Mouse (Mus musculus) megakaryocyte-erythroid progenitor cell, adult 5-6 weeks (primary cell): ENCODE data around the gene Brsk1. TPM values are rescaled to one million over a fixed set of nuclear protein-coding genes. Genes with fewer than 3 reads are reported as not detected.

Source experiments
- ATAC-seq: replicated peaks from 2 replicates; pipeline ENCODE4 v1.8.0; 2016; ENCODE audit warnings: mild to moderate bottlenecking, inconsistent platforms; ENCODE audit not compliant: severe bottlenecking, poor library complexity, low FRiP score, low TSS enrichment
- total RNA-seq, 2 experiments: library from RNA; stranded (forward) in 1 of 2; stranded (reverse) in 1 of 2; fragments of 200-1000, 215-1000 nt in 1 of 2; fragments of >200 nt in 1 of 2; fragmentation: Nextera tagmentation in 1 of 2; gene quantifications; 2 replicates each; pipeline ENCODE4 v1.2.3; 2014 to 2017

Gene Brsk1
- total RNA-seq, 2 experiments from 2014 or later: not detected

DNA sequence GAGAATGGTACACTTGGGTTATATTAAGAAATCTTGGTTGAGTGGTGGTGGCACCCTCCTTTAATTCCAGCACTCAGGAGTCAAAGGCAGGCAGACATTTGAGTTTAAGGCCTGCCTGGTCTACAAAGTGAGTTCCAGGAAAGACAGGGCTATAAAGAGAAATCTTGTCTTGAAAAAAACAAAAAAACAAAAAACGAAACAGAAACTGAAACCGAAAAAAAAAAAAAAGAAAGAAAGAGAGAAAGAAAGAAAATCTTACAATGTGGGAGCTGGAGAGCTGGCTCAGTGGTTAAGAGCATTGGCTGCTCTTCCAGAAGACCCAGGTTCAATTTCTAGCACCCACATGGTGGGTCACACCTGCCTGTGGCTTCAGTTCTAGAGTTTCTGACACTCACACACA is 26.7 kb upstream of the Brsk1 start:
- no peak for ATAC-seq

- no peak for ATAC-seq
These were observed 23.5 kb upstream of the Brsk1 start for GRCm38 (mm10) chr7:4666871-4667270.

DNA sequence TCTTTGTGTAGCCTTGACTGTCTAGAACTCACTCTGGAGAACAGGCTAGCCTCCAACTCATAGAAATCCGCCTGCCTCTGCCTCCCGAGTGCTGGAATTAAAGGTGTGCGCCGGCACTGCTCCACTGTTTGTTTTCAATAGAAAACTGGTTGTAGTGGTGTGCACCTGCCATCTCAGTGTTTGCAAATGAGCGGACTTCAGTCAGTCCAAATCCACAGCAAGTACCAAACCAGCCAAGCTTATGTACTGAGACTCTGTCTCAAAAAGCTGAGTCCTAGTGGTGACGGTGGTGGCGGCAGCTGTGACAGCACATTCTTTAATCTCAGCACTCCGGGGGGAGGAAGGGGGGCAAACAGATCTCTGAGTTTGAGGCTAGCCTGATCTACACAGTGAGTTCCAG is 21.9 kb upstream of the Brsk1 start:
- no peak for ATAC-seq

DNA sequence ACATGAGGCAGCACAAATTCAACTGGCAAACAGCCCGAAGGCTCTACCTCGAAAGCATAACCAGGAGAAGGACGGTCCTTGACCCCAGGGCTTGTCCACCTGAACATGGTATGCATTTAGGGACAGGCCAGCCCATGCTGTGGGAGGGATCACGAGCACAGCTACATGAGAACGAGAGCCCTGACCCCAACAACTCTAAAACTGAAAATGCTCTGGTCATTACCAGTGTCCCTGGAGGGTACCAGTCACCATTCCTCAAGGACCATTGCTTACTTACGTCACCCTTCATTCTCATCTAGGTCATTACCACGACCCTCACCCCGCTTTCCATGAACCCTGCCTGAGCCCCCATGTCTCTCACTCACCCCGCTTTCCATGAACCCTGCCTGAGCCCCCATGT is 21.2 kb upstream of the Brsk1 start:
- no peak for ATAC-seq

DNA sequence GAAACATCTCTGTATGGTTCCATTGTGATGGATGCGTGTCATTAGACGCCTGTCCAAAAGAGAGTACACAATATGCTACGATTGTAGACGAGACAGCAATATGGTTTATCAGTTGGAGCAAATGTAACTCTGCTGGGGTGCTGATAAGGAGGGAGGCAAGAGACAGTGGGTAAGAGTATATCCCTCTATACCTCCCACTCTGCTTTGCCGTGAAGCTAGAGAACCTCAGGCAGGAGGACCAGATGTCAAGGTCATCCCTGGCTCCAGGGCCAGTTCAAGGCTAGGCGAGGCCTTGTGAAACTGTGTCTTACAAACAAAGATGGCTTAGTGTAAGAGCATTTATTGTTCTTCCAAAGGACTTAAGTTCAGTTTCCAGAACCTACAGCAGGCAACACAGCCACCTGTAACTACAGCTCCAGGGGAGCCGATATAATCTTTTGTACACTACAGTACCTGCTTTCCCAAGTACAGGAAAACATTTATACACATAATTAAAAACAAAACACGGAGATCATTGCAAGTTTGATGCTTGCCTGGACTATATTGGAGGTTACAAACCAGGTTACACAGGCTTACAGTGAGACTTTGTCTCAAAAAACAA is 19.6 kb upstream of the Brsk1 start:
- ATAC-seq: peak; percentile 96

- no peak for ATAC-seq
These were observed 18.4 kb upstream of the Brsk1 start for GRCm38 (mm10) chr7:4671956-4672355.

DNA sequence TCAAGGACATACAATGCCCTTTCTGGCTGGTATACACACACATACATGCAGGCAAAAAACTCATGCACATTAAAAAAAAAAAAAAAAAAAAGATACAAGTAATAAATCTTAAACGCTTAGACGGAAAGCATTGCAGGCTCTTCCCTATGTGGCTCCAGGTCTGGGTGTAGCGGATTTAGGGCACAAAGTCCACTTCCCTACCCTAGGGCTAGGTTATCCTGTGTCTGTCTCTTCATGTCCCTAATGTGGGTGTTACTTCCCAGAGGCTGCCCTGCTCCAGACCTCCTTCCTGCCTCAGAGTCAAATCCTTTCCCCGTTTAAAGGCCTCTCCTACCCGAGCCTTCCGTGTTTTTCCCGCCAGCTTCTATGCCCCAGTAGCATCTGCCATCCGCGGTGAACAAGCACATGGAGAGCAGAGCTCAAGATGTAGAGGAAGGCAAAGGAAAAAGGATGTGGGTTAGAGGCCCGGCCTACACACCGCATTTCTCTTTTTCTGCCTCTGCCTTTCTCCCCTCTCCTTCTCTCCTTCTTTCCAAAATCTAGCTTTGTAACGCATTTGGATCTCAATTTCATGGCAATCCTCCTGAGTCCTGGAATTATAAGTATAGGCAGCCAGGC is 16.2 kb upstream of the Brsk1 start:
- no peak for ATAC-seq

GRCm38 (mm10) chr7:4675200-4675599 is 15.2 kb upstream of the Brsk1 start:
- ATAC-seq: no peak

DNA sequence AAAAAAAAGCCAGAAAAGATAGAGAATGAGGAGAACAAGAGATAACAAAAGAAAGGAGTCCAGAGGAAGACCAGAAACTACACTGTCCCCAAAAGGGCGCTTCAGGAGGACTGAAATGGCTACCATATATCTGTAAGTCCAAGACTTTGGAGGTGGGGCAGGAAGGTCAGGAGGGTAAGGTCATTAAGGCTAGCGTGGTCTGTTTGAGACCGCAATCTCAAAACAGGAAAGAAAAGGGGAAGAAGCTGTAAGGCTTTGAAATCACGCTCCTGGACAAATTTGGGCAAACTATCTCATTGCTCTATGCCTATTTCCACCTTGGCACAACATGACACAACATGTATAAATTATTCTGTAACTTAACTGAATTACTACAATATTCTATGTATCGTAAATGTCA is 7.1 kb upstream of the Brsk1 start:
- no peak for ATAC-seq

GRCm38 (mm10) chr7:4684203-4684602 is 6.2 kb upstream of the Brsk1 start:
- ATAC-seq: peak; percentile 11

- ATAC-seq: peak; percentile 98
These were observed 5.6 kb upstream of the Brsk1 start, which contains the start of gene Hspbp1 for GRCm38 (mm10) chr7:4684632-4685417. Gene Hspbp1 (minus strand): TSS chr7:4685068.

DNA sequence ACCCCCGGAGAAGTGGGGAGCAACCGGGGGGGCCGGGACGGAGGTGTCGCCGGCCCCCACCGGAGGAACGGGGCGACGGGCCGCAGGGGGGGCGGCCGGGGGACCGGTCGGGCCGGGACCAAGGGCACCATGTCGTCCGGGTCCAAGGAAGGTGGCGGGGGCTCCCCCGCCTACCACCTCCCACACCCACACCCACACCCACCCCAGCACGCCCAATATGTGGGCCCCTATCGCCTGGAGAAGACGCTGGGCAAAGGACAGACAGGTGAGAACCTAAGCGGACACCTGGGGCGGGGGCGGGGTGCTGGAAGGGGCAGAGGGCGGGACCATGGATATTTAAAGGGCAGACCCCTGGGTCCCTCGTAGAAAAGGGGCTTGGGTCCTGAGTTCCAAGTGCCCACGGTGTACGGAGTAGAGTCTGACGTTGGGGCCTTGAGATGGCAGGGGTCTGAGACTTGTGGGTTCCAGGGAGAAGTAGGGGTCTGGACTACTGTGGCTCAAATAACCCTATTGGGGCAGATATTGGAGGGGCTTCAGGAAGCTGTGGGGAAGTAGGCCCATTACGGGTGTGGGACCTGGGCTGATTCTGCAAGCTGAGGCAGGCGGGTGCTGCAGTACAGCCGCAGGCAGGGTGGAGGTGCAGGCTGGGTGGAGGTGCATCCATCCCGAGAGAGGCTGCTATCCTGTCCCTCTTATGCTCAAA is 698 bp downstream of the Brsk1 start:
- no peak; the same call in 1 of the 2 replicates for ATAC-seq

- no peak for ATAC-seq
These were observed 2.6 kb downstream of the Brsk1 start for GRCm38 (mm10) chr7:4693004-4693403.

- ATAC-seq: no peak
These were observed 11.9 kb downstream of the Brsk1 start for GRCm38 (mm10) chr7:4702334-4702733.

GRCm38 (mm10) chr7:4703195-4703594 is 12.8 kb downstream of the Brsk1 start:
- no peak for ATAC-seq

DNA sequence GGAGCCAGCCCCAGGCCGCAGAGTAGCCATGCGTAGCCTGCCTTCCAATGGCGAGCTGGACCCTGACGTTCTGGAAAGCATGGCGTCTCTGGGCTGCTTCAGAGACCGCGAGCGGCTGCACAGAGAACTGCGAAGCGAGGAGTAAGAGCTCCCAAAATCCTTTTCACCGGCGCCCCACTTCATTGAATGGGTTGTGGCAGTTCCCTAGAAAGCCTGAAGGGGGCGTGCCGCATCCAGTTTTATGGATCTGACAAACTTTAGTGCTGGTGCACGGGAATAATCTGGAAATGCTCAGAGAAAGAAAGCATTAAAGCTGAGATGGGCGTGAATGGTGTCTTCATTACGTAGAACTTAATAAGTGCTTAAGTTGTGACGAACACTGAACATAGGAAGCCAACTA is 14.7 kb downstream of the Brsk1 start:
- ATAC-seq: peak; percentile 66

- no peak for ATAC-seq
These were observed 22.2 kb downstream of the Brsk1 start for GRCm38 (mm10) chr7:4712594-4712993.

- no peak for ATAC-seq
These were observed 26.6 kb downstream of the Brsk1 start for GRCm38 (mm10) chr7:4716955-4717354.

- ATAC-seq: no peak
These were observed 28.9 kb downstream of the Brsk1 start for GRCm38 (mm10) chr7:4719276-4719675.

DNA sequence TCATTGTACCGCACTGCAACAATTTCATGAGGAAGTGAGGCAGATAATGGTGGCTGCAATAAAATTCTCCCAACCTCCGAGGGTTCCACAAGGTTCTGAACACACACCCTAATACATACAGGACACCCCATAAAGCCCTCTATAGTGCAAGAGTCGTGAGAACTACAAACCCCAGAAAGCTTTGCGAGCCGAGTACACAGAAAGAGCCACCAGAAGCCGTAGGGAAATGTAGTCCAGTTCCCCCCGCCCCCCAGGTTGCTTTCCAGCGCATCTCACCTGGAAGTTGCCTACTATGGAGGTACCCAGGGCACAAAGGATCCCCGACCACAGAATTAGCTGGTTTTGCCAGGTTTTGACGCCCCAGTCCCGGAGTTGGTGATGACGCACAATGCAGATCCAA is 33.1 kb downstream of the Brsk1 start:
- ATAC-seq: peak; percentile 58
